Mouse (Mus musculus) liver, embryonic 14.5 days (tissue): ENCODE results near the gene Ostf1.

Source experiments
- CTCF ChIP-seq: IDR thresholded peaks from 2 replicates; pipeline ENCODE4 v1.5.1; 2016; ENCODE audit warnings: antibody characterized with exemption, low read depth, control low read depth
- EP300 ChIP-seq: IDR thresholded peaks from 2 replicates; pipeline ENCODE4 v1.6.1; 2016; ENCODE audit warnings: antibody characterized with exemption, low read depth

DNA sequence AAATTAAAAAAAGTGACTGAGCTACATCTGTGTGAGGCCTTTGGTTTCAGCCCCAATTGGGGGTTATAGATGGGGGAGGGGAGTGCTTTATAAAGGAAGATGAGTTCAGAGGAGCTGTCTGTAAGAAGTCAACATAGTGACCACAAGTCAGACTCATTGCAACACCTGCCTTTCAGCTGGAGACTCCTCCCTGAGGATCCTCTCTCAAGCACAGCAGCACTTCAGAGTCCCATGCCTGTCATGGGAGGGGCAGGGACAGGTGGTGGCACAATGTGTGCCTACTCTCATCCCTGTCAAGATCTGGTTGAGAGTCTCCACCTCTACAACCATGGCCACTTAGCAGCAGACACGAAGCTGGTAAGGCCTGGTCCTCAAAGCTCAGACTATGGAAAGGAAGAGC is 11.9 kb downstream of the Ostf1 start:
- no peak for TF ChIP-seq CTCF
- no peak for TF ChIP-seq EP300
